Mouse (Mus musculus): Measurements from ENCODE around the gene Rnf123. TPM values are rescaled to one million over a fixed set of nuclear protein-coding genes. Genes with fewer than 3 reads are reported as not detected.

Gene Rnf123
- polyA plus RNA-seq, 1 experiment from 2014 or later: 30.9 TPM

- ATAC-seq (ENCODE audit: insufficient read depth) (no peak), DNase-seq (peak; percentile 21)
- H3K4me2 ChIP-seq: peak overlapping the region; percentile 99
- peaks cover 5% of the 10 kb centered on the region for H3K4me1 ChIP-seq (ENCODE audit: insufficient read depth)
- peak overlapping the region; percentile 77 for H3K9ac ChIP-seq
- H3K4me3 ChIP-seq (ENCODE audit: low read depth, low read length): peak overlapping the region; percentile 76
- no peak for TF ChIP-seq CTCF (IDR thresholded peaks at IDR 0.05; ENCODE audit: low read depth)
- peaks cover 39% of the 10 kb centered on the region for H3K36me3 ChIP-seq (ENCODE audit: insufficient read depth)
- H3K27me3 ChIP-seq (ENCODE audit: insufficient read depth, low read length): no peaks in the 10 kb centered on the region
- H3K9me3 ChIP-seq (ENCODE audit: low read depth, low read length): no peaks in the 10 kb centered on the region
- H3K27ac ChIP-seq (ENCODE audit: low read depth): no peak overlapping the region; the same call in 1 of the 2 replicates
- WGBS: 65% methylated on average over 10 of the region's 10 CpGs
Observed at GRCm38 (mm10) chr9:108093586-108093985, 10.4 kb upstream of the Rnf123 start.

- DNase-seq (no peak), ATAC-seq (ENCODE audit: insufficient read depth) (no peak)
- H3K27me3 ChIP-seq (ENCODE audit: insufficient read depth, low read length): no peaks in the 10 kb centered on the region
- no peak overlapping the region for H3K9ac ChIP-seq
- 91% methylated on average over 7 of the region's 7 CpGs for WGBS
- no peak for TF ChIP-seq CTCF (IDR thresholded peaks at IDR 0.05; ENCODE audit: low read depth)
- peaks cover 68% of the 10 kb centered on the region for H3K36me3 ChIP-seq (ENCODE audit: insufficient read depth)
- H3K9me3 ChIP-seq (ENCODE audit: low read depth, low read length): no peaks in the 10 kb centered on the region
- H3K4me2 ChIP-seq: no peak overlapping the region
- no peak overlapping the region for H3K4me3 ChIP-seq (ENCODE audit: low read depth, low read length)
- no peak overlapping the region for H3K27ac ChIP-seq (ENCODE audit: low read depth)
- peaks cover 5% of the 10 kb centered on the region for H3K4me1 ChIP-seq (ENCODE audit: insufficient read depth)
Observed at GRCm38 (mm10) chr9:108090611-108091120, 7.5 kb upstream of the Rnf123 start.

- peaks cover 64% of the 10 kb centered on the region for H3K36me3 ChIP-seq (ENCODE audit: insufficient read depth)
- no peak for DNase-seq
- H3K9ac ChIP-seq: no peak overlapping the region
- no peak overlapping the region for H3K27ac ChIP-seq (ENCODE audit: low read depth)
- peaks cover 26% of the 10 kb centered on the region for H3K27me3 ChIP-seq (ENCODE audit: insufficient read depth, low read length)
- H3K4me3 ChIP-seq (ENCODE audit: low read depth, low read length): no peak overlapping the region
- 93% methylated on average over 4 of the region's 4 CpGs for WGBS
- no peak for ATAC-seq (ENCODE audit: insufficient read depth)
- H3K4me1 ChIP-seq (ENCODE audit: insufficient read depth): no peaks in the 10 kb centered on the region
- H3K4me2 ChIP-seq: no peak overlapping the region
- no peak for TF ChIP-seq CTCF (IDR thresholded peaks at IDR 0.05; ENCODE audit: low read depth)
- H3K9me3 ChIP-seq (ENCODE audit: low read depth, low read length): no peaks in the 10 kb centered on the region
Observed at GRCm38 (mm10) chr9:108085261-108085660, 2.1 kb upstream of the Rnf123 start.

GRCm38 (mm10) chr9:108083561-108083960, 415 bp upstream of the Rnf123 start:
- WGBS: 59% methylated on average over 6 of the region's 6 CpGs
- H3K36me3 ChIP-seq (ENCODE audit: insufficient read depth): peaks cover 47% of the 10 kb centered on the region
- TF ChIP-seq CTCF (IDR thresholded peaks at IDR 0.05; ENCODE audit: low read depth): no peak
- H3K27ac ChIP-seq (ENCODE audit: low read depth): no peak overlapping the region
- no peaks in the 10 kb centered on the region for H3K9me3 ChIP-seq (ENCODE audit: low read depth, low read length)
- H3K4me1 ChIP-seq (ENCODE audit: insufficient read depth): no peaks in the 10 kb centered on the region
- H3K4me3 ChIP-seq (ENCODE audit: low read depth, low read length): no peak overlapping the region
- H3K9ac ChIP-seq: no peak overlapping the region
- DNase-seq (no peak), ATAC-seq (ENCODE audit: insufficient read depth) (no peak)
- no peak overlapping the region for H3K4me2 ChIP-seq
- H3K27me3 ChIP-seq (ENCODE audit: insufficient read depth, low read length): peaks cover 26% of the 10 kb centered on the region

GRCm38 (mm10) chr9:108082549-108082948, 597 bp downstream of the Rnf123 start:
- H3K27me3 ChIP-seq (ENCODE audit: insufficient read depth, low read length): peaks cover 26% of the 10 kb centered on the region
- peak overlapping the region; percentile 23; the same call in 1 of the 2 replicates for H3K9ac ChIP-seq
- no peak overlapping the region for H3K27ac ChIP-seq (ENCODE audit: low read depth)
- 6% methylated on average over 19 of the region's 19 CpGs for WGBS
- H3K36me3 ChIP-seq (ENCODE audit: insufficient read depth): peaks cover 37% of the 10 kb centered on the region
- peak overlapping the region; percentile 14 for H3K4me3 ChIP-seq (ENCODE audit: low read depth, low read length)
- H3K9me3 ChIP-seq (ENCODE audit: low read depth, low read length): no peaks in the 10 kb centered on the region
- ATAC-seq (ENCODE audit: insufficient read depth): no peak
- no peak for TF ChIP-seq CTCF (IDR thresholded peaks at IDR 0.05; ENCODE audit: low read depth)
- H3K4me1 ChIP-seq (ENCODE audit: insufficient read depth): no peaks in the 10 kb centered on the region
- peak overlapping the region; percentile 45 for H3K4me2 ChIP-seq
- no peak for DNase-seq

- Histone ChIP-seq H3K4me2 (peak within 1 kb of the TSS; percentile 73), H3K4me1 (ENCODE audit: insufficient read depth) (no peaks in the 10 kb centered on the region), H3K27me3 (ENCODE audit: insufficient read depth, low read length) (peaks cover 26% of the 10 kb centered on the region), H3K9me3 (ENCODE audit: low read depth, low read length) (no peaks in the 10 kb centered on the region), H3K27ac (ENCODE audit: low read depth) (peak within 1 kb of the TSS; percentile 42; the same call in 1 of the 2 replicates), H3K4me3 (ENCODE audit: low read depth, low read length) (peak within 1 kb of the TSS; percentile 85), H3K36me3 (ENCODE audit: insufficient read depth) (peaks cover 16% of the 10 kb centered on the region; the same call in 1 of the 2 replicates), H3K9ac (peak within 1 kb of the TSS; percentile 95)
- WGBS: 74% methylated on average over 5 of the region's 5 CpGs
- DNase-seq (no peak), ATAC-seq (ENCODE audit: insufficient read depth) (peak; percentile 28; the same call in 1 of the 2 replicates)
- TF ChIP-seq CTCF (IDR thresholded peaks at IDR 0.05; ENCODE audit: low read depth): no peak
Observed at GRCm38 (mm10) chr9:108080168-108080567, 3.0 kb downstream of the Rnf123 start, which contains the start of gene Mst1. Mst1 (plus strand) TSS chr9:108080436.

- no peak overlapping the region for H3K4me2 ChIP-seq
- H3K9me3 ChIP-seq (ENCODE audit: low read depth, low read length): no peaks in the 10 kb centered on the region
- H3K9ac ChIP-seq: peak overlapping the region; percentile 23; the same call in 1 of the 2 replicates
- WGBS: 56% methylated on average over 7 of the region's 7 CpGs
- no peak overlapping the region for H3K27ac ChIP-seq (ENCODE audit: low read depth)
- no peak for TF ChIP-seq CTCF (IDR thresholded peaks at IDR 0.05; ENCODE audit: low read depth)
- no peaks in the 10 kb centered on the region for H3K4me1 ChIP-seq (ENCODE audit: insufficient read depth)
- peaks cover 24% of the 10 kb centered on the region for H3K36me3 ChIP-seq (ENCODE audit: insufficient read depth)
- no peak overlapping the region for H3K4me3 ChIP-seq (ENCODE audit: low read depth, low read length)
- DNase-seq: no peak
- ATAC-seq (ENCODE audit: insufficient read depth): no peak
- no peaks in the 10 kb centered on the region for H3K27me3 ChIP-seq (ENCODE audit: insufficient read depth, low read length)
Observed at GRCm38 (mm10) chr9:108073141-108073930, 9.8 kb downstream of the Rnf123 start.

Measured in lung, embryonic 14.5 days (tissue).